Mouse (Mus musculus) embryonic facial prominence, embryonic 14.5 days (tissue): ENCODE measurements around the gene Ano8. TPM values are rescaled to one million over a fixed set of nuclear protein-coding genes. Genes with fewer than 3 reads are reported as not detected.

Experiments used
- ATAC-seq: fragments of 200-750 bp; cut with Nextera tagmentation; 2 replicates; pipeline ENCODE4 v1.8.0; 2017; ENCODE audit warnings: low read depth, moderate number of reproducible peaks, moderate TSS enrichment
- DNase-seq: peaks from one replicate; pipeline ENCODE4 v3.0.0-alpha.2; 2015; ENCODE audit warnings: low spot score
- H3K27ac ChIP-seq: fragments of 300-500 bp; sonication (generic); replicated peaks from 2 replicates; pipeline ENCODE4 v1.5.1; 2014; ENCODE audit warnings: low read depth, mild to moderate bottlenecking, low read length, moderate library complexity
- H3K27me3 ChIP-seq: fragments of 300-500 bp; sonication (generic); replicated peaks from 2 replicates; pipeline ENCODE4 v1.6.1; 2014; ENCODE audit warnings: low read length; ENCODE audit not compliant: control insufficient read depth, insufficient read depth
- H3K36me3 ChIP-seq: fragments of 300-500 bp; sonication (generic); 2 replicates; pipeline ENCODE4 v1.6.1; 2014; ENCODE audit warnings: low read length, mixed read lengths; ENCODE audit not compliant: control insufficient read depth, insufficient read depth
- H3K4me1 ChIP-seq: fragments of 300-500 bp; sonication (generic); 2 replicates; pipeline ENCODE4 v1.6.1; 2014; ENCODE audit warnings: antibody characterized with exemption, low read length; ENCODE audit not compliant: control insufficient read depth, insufficient read depth
- H3K4me2 ChIP-seq: fragments of 300-500 bp; sonication (generic); 2 replicates; pipeline ENCODE4 v1.6.1; 2014; ENCODE audit warnings: low read depth, mild to moderate bottlenecking, low read length, moderate library complexity, mixed read lengths
- H3K4me3 ChIP-seq: fragments of 300-500 bp; sonication (generic); 2 replicates; pipeline ENCODE4 v1.5.1; 2014; ENCODE audit warnings: low read depth, mild to moderate bottlenecking, low read length
- H3K9ac ChIP-seq: fragments of 300-500 bp; sonication (generic); 2 replicates; pipeline ENCODE4 v1.6.1; 2014; ENCODE audit warnings: low read depth, mild to moderate bottlenecking, low read length, moderate library complexity, mixed read lengths
- H3K9me3 ChIP-seq: fragments of 300-500 bp; sonication (generic); 2 replicates; pipeline ENCODE4 v1.6.1; 2016; ENCODE audit warnings: low read length; ENCODE audit not compliant: control insufficient read depth
- WGBS: fragments of 180-500 bp; shearing (Covaris S2); extraction: QIAGEN DNeasy Blood & Tissue Kit; methylation state at CpG from one replicate; pipeline ENCODE4 v1.1.7; 2014; 5-methylcytosine and 5-hydroxymethylcytosine counted together
- polyA plus RNA-seq: library from polyadenylated mRNA; unstranded; fragments of >200 nt; fragmentation: Nextera tagmentation; extraction: Ambion mirVana; gene quantifications from 2 replicates; pipeline ENCODE4 v1.2.1, GENCODE M21; 2014

Gene Ano8
- polyA plus RNA-seq, 1 experiment from 2014 or later, result 2.0 TPM

- H3K4me1 ChIP-seq, result peaks cover 20% of the 10 kb centered on the region; the same call in 1 of the 2 replicates
- H3K4me2 ChIP-seq, result peak within 1 kb of the TSS; percentile 93
- no peaks in the 10 kb centered on the region for H3K27me3 ChIP-seq
- H3K9me3 ChIP-seq, result no peaks in the 10 kb centered on the region
- H3K4me3 ChIP-seq, result peak within 1 kb of the TSS; percentile 91
- peaks cover 36% of the 10 kb centered on the region for H3K36me3 ChIP-seq
- H3K9ac ChIP-seq, result peak within 1 kb of the TSS; percentile 82
- ATAC-seq, result peak; percentile 88
- under 1% methylated on average over 26 of the region's 55 CpGs for WGBS
- peak within 1 kb of the TSS; percentile 90 for H3K27ac ChIP-seq
- peak; percentile 98 for DNase-seq
Measured at GRCm38 (mm10) chr8:71463188-71464033, 22.4 kb downstream of the Ano8 start, which contains the start of gene Abhd8. Gene Abhd8 (minus strand): TSS chr8:71463655.

GRCm38 (mm10) chr8:71462786-71463185, 23.0 kb downstream of the Ano8 start:
- H3K36me3 ChIP-seq, result peaks cover 42% of the 10 kb centered on the region
- 10% methylated on average over 12 of the region's 16 CpGs for WGBS
- peaks cover 20% of the 10 kb centered on the region; the same call in 1 of the 2 replicates for H3K4me1 ChIP-seq
- no peaks in the 10 kb centered on the region for H3K9me3 ChIP-seq
- peak overlapping the region; percentile 39; the same call in 1 of the 2 replicates for H3K27ac ChIP-seq
- DNase-seq, result peak; percentile 54
- peak overlapping the region; percentile 91 for H3K4me3 ChIP-seq
- no peaks in the 10 kb centered on the region for H3K27me3 ChIP-seq
- no peak for ATAC-seq
- peak overlapping the region; percentile 82 for H3K9ac ChIP-seq
- peak overlapping the region; percentile 93 for H3K4me2 ChIP-seq

GRCm38 (mm10) chr8:71462191-71462590, 23.6 kb downstream of the Ano8 start:
- H3K4me3 ChIP-seq, result peak overlapping the region; percentile 91
- H3K27ac ChIP-seq, result no peak overlapping the region
- peak overlapping the region; percentile 93 for H3K4me2 ChIP-seq
- 68% methylated on average over 4 of the region's 4 CpGs for WGBS
- DNase-seq (no peak), ATAC-seq (no peak)
- H3K27me3 ChIP-seq, result no peaks in the 10 kb centered on the region
- no peaks in the 10 kb centered on the region for H3K9me3 ChIP-seq
- H3K9ac ChIP-seq, result peak overlapping the region; percentile 82
- H3K36me3 ChIP-seq, result peaks cover 45% of the 10 kb centered on the region
- H3K4me1 ChIP-seq, result peaks cover 20% of the 10 kb centered on the region; the same call in 1 of the 2 replicates

GRCm38 (mm10) chr8:71461152-71461840, 24.5 kb downstream of the Ano8 start:
- 78% methylated on average over 46 of the region's 47 CpGs for WGBS
- Histone ChIP-seq H3K9me3 (no peaks in the 10 kb centered on the region), H3K27ac (no peak overlapping the region), H3K27me3 (no peaks in the 10 kb centered on the region), H3K36me3 (peaks cover 52% of the 10 kb centered on the region), H3K9ac (no peak overlapping the region), H3K4me3 (no peak overlapping the region), H3K4me1 (peaks cover 20% of the 10 kb centered on the region; the same call in 1 of the 2 replicates), H3K4me2 (no peak overlapping the region)
- ATAC-seq (no peak), DNase-seq (no peak)

- Histone ChIP-seq H3K27me3 (no peaks in the 10 kb centered on the region), H3K27ac (no peak overlapping the region), H3K9me3 (no peaks in the 10 kb centered on the region), H3K9ac (no peak overlapping the region), H3K4me1 (peaks cover 18% of the 10 kb centered on the region; the same call in 1 of the 2 replicates), H3K4me3 (no peak overlapping the region), H3K36me3 (peaks cover 52% of the 10 kb centered on the region), H3K4me2 (no peak overlapping the region)
- ATAC-seq, result no peak
- DNase-seq, result no peak
- 90% methylated on average over 6 of the region's 6 CpGs for WGBS
Measured at GRCm38 (mm10) chr8:71460716-71461115, 25.0 kb downstream of the Ano8 start.

GRCm38 (mm10) chr8:71457659-71458270, 28.0 kb downstream of the Ano8 start:
- no peaks in the 10 kb centered on the region for H3K9me3 ChIP-seq
- no peak overlapping the region for H3K4me3 ChIP-seq
- peaks cover 6% of the 10 kb centered on the region; the same call in 1 of the 2 replicates for H3K4me1 ChIP-seq
- ATAC-seq (no peak), DNase-seq (no peak)
- H3K27me3 ChIP-seq, result no peaks in the 10 kb centered on the region
- peaks cover 52% of the 10 kb centered on the region for H3K36me3 ChIP-seq
- 86% methylated on average over 20 of the region's 20 CpGs for WGBS
- H3K9ac ChIP-seq, result no peak overlapping the region
- no peak overlapping the region for H3K27ac ChIP-seq
- H3K4me2 ChIP-seq, result no peak overlapping the region

- Histone ChIP-seq H3K27ac (no peak overlapping the region), H3K36me3 (peaks cover 50% of the 10 kb centered on the region), H3K27me3 (no peaks in the 10 kb centered on the region), H3K4me1 (no peaks in the 10 kb centered on the region), H3K9me3 (no peaks in the 10 kb centered on the region), H3K4me2 (no peak overlapping the region), H3K4me3 (no peak overlapping the region), H3K9ac (no peak overlapping the region)
- no peak for DNase-seq
- no peak for ATAC-seq
- WGBS, result 60% methylated on average over 12 of the region's 22 CpGs
Measured at GRCm38 (mm10) chr8:71456906-71457305, 28.9 kb downstream of the Ano8 start.

- Histone ChIP-seq H3K9ac (no peak overlapping the region), H3K4me3 (no peak overlapping the region), H3K9me3 (no peaks in the 10 kb centered on the region), H3K36me3 (peaks cover 28% of the 10 kb centered on the region), H3K27me3 (no peaks in the 10 kb centered on the region), H3K4me1 (no peaks in the 10 kb centered on the region), H3K27ac (no peak overlapping the region), H3K4me2 (no peak overlapping the region)
- 84% methylated on average over 8 of the region's 8 CpGs for WGBS
- ATAC-seq, result no peak
- no peak for DNase-seq
Measured at GRCm38 (mm10) chr8:71454668-71455067, 31.1 kb downstream of the Ano8 start.
